Mouse (Mus musculus) myocyte (in vitro differentiated cells): Measurements from ENCODE around the gene Ptpn1.

Experiments used
- E2F4 ChIP-seq: IDR thresholded peaks from one replicate; pipeline ENCODE4 v1.6.1; 2011; ENCODE audit warnings: mild to moderate bottlenecking, control low read depth, moderate library complexity; ENCODE audit not compliant: insufficient read depth
- MAX ChIP-seq: IDR thresholded peaks from one replicate; pipeline ENCODE4 v1.6.1; 2011; ENCODE audit warnings: low read depth, mild to moderate bottlenecking, control low read depth
- POLR2A ChIP-seq: IDR thresholded peaks from one replicate; pipeline ENCODE4 v1.6.1; 2011; ENCODE audit warnings: low read depth, mild to moderate bottlenecking, control low read depth, moderate library complexity; ENCODE audit not compliant: insufficient read length
- POLR2AphosphoS2 ChIP-seq: IDR thresholded peaks from one replicate; pipeline ENCODE4 v1.6.1; 2011; ENCODE audit warnings: low read depth, control low read depth; ENCODE audit not compliant: insufficient read length
- TCF12 ChIP-seq: IDR thresholded peaks from one replicate; pipeline ENCODE4 v1.6.1; 2011; ENCODE audit warnings: mild to moderate bottlenecking, control low read depth; ENCODE audit not compliant: poor library complexity, insufficient read depth, severe bottlenecking

GRCm38 (mm10) chr2:167958082-167958788 lies 26.4 kb downstream of the Ptpn1 start:
- TF ChIP-seq E2F4 (no peak), POLR2A (no peak), POLR2AphosphoS2 (no peak), MAX (no peak), TCF12 (no peak)
